Mouse (Mus musculus): ENCODE measurements around the gene Draxin. TPM values are rescaled to one million over a fixed set of nuclear protein-coding genes. Genes with fewer than 3 reads are reported as not detected.

Draxin gene
- polyA plus RNA-seq, 1 experiment from 2014 or later, result 12.7 TPM

DNA sequence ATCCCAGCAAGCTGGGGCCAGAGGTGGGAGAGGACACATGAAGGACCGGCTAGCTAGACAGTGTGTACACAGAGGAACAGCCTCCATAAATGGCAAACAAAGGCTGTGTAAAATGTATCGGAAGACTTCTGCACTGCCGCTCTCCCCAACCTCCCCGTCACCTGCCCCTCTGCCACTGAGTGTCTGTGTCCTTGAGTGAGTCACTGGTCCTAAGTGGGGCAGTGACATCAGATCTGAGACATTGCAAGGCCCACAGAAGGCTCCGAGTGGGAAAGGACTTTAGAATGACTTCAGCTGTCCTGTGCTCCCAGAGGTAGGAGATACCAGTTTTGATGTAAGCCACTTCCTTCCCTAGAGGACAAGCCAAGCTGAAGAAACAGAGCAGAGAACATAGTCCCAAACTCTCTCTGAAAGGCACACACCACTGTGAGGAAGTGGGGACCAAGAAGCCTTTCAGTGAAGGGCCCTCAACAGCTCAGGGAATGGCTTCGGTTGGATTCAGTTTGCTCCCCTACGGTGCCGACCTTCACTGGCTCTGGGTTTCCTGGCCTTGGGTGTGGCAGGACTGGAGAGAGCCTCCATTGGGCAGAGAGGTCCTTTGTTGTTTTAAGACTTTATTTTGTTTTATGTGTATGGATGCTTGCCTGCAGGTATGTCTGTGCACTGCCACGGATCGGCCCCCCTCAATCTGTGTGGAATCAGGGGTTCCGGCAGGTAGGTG lies 37.8 kb downstream of the Draxin start:
- H3K9me3 ChIP-seq (ENCODE audit: control insufficient read depth, low read length), result no peaks in the 10 kb centered on the region
- 92% methylated on average over 11 of the region's 11 CpGs for WGBS

DNA sequence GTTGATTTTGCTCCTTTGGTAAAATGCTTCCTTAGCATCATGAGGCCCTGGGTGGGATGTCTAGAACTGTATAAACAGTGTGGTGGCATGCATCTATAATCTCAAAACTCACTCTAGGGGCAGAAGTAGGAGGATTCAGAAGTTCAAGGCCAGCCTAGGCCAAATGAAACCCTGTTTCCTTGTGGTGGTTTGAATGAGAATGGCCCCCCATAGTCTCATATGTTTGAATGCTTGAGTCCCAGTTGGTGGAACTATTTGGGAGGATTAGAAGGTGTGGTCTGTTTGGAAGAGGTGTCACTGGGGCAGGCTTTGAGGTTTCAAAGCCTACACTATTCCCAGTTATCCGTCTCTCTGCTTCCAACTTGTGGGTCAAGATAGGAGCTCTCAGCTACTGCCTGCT lies 39.3 kb downstream of the Draxin start:
- Histone ChIP-seq H3K4me1 (ENCODE audit: control insufficient read depth, insufficient read depth, low read length) (peaks cover 10% of the 10 kb centered on the region), H3K9me3 (ENCODE audit: control insufficient read depth, low read length) (no peaks in the 10 kb centered on the region), H3K27me3 (ENCODE audit: control insufficient read depth, insufficient read depth, low read length) (no peaks in the 10 kb centered on the region), H3K27ac (ENCODE audit: low read depth, low read length) (no peak overlapping the region), H3K4me2 (no peak overlapping the region), H3K4me3 (ENCODE audit: low read depth, low read length) (no peak overlapping the region), H3K36me3 (ENCODE audit: control insufficient read depth, insufficient read depth, low read length) (no peaks in the 10 kb centered on the region), H3K9ac (ENCODE audit: low read length) (no peak overlapping the region)
- no peak for ATAC-seq (ENCODE audit: low FRiP score)
- 84% methylated on average over 1 of the region's 1 CpGs for WGBS
- DNase-seq (ENCODE audit: low spot score, missing footprints), result no peak

More for the DNA sequence above, 37.8 kb downstream of the Draxin start:
- Histone ChIP-seq H3K9ac (ENCODE audit: low read length) (no peak overlapping the region), H3K36me3 (ENCODE audit: control insufficient read depth, insufficient read depth, low read length) (no peaks in the 10 kb centered on the region), H3K27me3 (ENCODE audit: control insufficient read depth, insufficient read depth, low read length) (no peaks in the 10 kb centered on the region), H3K4me2 (no peak overlapping the region), H3K4me3 (ENCODE audit: low read depth, low read length) (no peak overlapping the region), H3K4me1 (ENCODE audit: control insufficient read depth, insufficient read depth, low read length) (peaks cover 4% of the 10 kb centered on the region; the same call in 1 of the 2 replicates), H3K27ac (ENCODE audit: low read depth, low read length) (no peak overlapping the region)
- DNase-seq (ENCODE audit: low spot score, missing footprints) (no peak), ATAC-seq (ENCODE audit: low FRiP score) (no peak)

DNA sequence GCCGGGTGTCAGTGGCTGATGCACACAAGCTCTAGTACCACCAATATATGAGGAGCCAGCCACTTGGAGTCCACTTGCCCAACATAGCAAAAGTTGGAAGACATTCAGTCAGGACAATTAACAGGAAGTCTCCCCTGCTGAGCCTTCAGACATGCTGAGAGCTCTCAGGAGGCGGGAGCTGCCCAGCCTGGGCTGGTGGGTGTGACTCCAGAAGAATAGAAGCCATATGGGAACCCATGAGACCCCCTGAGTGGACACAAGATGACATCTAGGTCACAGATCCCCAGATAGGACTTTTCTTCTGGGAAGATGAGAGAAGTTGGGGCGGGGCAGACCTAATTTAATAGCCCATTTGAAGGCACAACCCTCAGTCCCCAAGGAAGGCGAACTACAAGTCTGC lies 41.3 kb downstream of the Draxin start:
- no peak overlapping the region for H3K9ac ChIP-seq (ENCODE audit: low read length)
- ATAC-seq (ENCODE audit: low FRiP score) (no peak), DNase-seq (ENCODE audit: low spot score, missing footprints) (no peak)
- H3K9me3 ChIP-seq (ENCODE audit: control insufficient read depth, low read length), result no peaks in the 10 kb centered on the region
- no peak overlapping the region for H3K4me3 ChIP-seq (ENCODE audit: low read depth, low read length)
- no peak overlapping the region for H3K4me2 ChIP-seq
- no peaks in the 10 kb centered on the region for H3K27me3 ChIP-seq (ENCODE audit: control insufficient read depth, insufficient read depth, low read length)
- no peak overlapping the region for H3K27ac ChIP-seq (ENCODE audit: low read depth, low read length)
- H3K4me1 ChIP-seq (ENCODE audit: control insufficient read depth, insufficient read depth, low read length), result peaks cover 13% of the 10 kb centered on the region
- WGBS, result 66% methylated on average over 4 of the region's 4 CpGs
- no peaks in the 10 kb centered on the region for H3K36me3 ChIP-seq (ENCODE audit: control insufficient read depth, insufficient read depth, low read length)

DNA sequence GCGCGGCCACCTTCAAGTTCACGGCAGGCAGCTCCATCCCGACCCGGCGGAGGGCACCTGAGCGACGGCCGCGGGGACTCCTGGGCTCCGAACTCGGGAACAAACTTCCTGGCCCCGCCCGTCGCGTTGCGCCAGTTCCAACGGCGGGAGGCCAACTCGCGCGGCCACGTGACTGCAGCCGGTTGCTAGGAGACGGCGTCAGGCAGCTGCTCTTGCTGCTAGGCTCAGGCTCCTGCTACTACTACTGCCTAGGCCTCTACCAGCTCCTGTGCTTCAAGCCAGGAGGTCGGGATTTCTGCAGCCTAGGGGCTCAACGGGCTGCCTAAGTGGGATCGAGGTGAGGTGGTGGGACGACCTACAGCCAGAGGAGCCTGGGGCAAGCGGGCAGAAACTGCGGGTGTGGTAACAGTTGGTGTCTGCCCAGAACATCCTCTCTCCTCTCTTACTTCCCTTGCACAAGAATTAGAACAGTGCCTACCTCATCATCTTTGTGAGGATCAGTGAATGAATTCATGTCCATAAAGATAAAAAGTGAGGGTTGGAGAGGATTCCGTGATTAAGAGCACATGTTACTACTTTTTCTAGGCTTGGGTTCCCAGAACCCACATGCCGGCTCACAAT lies 42.5 kb downstream of the Draxin start, which contains the start of gene Agtrap:
Gene Agtrap, minus strand, starts transcription at position 125 of the 621 bp plus-strand sequence.
- DNase-seq (ENCODE audit: low spot score, missing footprints), result peak; percentile 97
- 4% methylated on average over 33 of the region's 34 CpGs for WGBS
- peak within 1 kb of the TSS; percentile 53 for H3K27ac ChIP-seq (ENCODE audit: low read depth, low read length)
- no peaks in the 10 kb centered on the region for H3K36me3 ChIP-seq (ENCODE audit: control insufficient read depth, insufficient read depth, low read length)
- H3K4me1 ChIP-seq (ENCODE audit: control insufficient read depth, insufficient read depth, low read length), result peaks cover 16% of the 10 kb centered on the region
- no peaks in the 10 kb centered on the region for H3K9me3 ChIP-seq (ENCODE audit: control insufficient read depth, low read length)
- H3K9ac ChIP-seq (ENCODE audit: low read length), result peak within 1 kb of the TSS; percentile 81
- peak within 1 kb of the TSS; percentile 80 for H3K4me2 ChIP-seq
- no peaks in the 10 kb centered on the region for H3K27me3 ChIP-seq (ENCODE audit: control insufficient read depth, insufficient read depth, low read length)
- peak within 1 kb of the TSS; percentile 70 for H3K4me3 ChIP-seq (ENCODE audit: low read depth, low read length)
- peak; percentile 91 for ATAC-seq (ENCODE audit: low FRiP score)

DNA sequence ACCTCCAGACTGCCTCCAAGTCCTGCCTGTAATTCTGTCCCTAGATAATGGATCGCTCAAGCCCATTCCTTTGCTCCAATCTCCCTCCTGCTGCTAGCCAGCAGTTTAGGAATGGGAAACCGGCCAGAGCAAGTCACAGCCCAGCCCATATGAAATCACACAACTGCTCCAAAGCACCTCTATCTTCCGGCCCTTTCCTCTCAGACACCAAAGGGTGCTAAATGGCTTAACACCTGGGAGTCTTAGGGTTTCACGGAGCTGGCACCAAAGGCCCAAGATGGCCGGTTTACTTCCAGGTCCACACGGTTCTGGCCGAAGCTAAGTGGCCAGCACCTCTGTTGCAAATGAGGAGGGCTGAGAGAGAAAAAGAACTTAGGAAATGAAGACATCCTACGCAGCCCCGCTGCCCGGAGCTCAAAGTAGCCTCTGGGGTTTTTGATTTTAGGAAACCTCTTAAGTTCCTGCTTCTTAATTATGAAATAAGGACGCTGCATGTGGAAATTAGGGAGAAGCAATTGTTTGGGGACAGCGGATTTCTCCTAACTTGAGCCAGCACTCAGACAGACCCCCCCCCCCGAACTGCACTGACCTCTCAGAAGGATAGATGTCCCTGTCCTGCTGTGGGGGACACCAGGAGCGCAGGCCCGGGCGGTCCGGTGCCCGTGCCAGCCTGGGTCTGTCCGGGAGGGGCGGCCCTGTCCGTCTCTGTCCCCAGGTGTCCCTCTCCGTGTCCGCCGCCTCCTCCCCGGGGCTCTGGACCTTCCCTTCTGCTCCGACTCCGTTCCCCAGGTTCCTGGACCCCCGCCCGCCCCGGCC lies 43.2 kb downstream of the Draxin start:
- H3K27me3 ChIP-seq (ENCODE audit: control insufficient read depth, insufficient read depth, low read length), result no peaks in the 10 kb centered on the region
- peak overlapping the region; percentile 80 for H3K4me2 ChIP-seq
- H3K9ac ChIP-seq (ENCODE audit: low read length), result peak overlapping the region; percentile 81
- no peaks in the 10 kb centered on the region for H3K36me3 ChIP-seq (ENCODE audit: control insufficient read depth, insufficient read depth, low read length)
- no peaks in the 10 kb centered on the region for H3K9me3 ChIP-seq (ENCODE audit: control insufficient read depth, low read length)
- H3K4me3 ChIP-seq (ENCODE audit: low read depth, low read length), result peak overlapping the region; percentile 70
- peak; percentile 90 for DNase-seq (ENCODE audit: low spot score, missing footprints)
- H3K4me1 ChIP-seq (ENCODE audit: control insufficient read depth, insufficient read depth, low read length), result peaks cover 16% of the 10 kb centered on the region
- no peak overlapping the region for H3K27ac ChIP-seq (ENCODE audit: low read depth, low read length)
- peak; percentile 77 for ATAC-seq (ENCODE audit: low FRiP score)
- WGBS, result 2% methylated on average over 30 of the region's 30 CpGs

DNA sequence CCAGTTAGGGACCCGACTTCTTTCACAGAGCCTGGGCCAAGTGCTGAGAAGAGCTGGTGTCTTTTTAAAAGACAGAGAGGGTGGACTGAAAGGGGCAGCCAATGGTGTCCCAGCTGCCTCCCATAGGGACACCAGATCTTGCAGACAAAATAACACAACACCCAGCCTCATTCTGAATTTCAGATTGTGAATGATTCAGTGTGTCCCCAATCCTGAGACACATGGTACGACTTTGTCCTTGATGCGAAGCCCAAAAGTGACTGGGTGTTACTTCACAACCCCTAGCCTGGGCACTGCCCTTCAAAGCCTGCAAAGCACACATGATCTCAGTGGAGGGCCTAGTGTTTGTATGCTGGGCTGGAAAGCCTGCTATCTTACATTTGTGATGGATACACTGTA lies 44.6 kb downstream of the Draxin start:
- Histone ChIP-seq H3K4me1 (ENCODE audit: control insufficient read depth, insufficient read depth, low read length) (peaks cover 16% of the 10 kb centered on the region), H3K27ac (ENCODE audit: low read depth, low read length) (no peak overlapping the region), H3K4me3 (ENCODE audit: low read depth, low read length) (no peak overlapping the region), H3K36me3 (ENCODE audit: control insufficient read depth, insufficient read depth, low read length) (no peaks in the 10 kb centered on the region), H3K9me3 (ENCODE audit: control insufficient read depth, low read length) (no peaks in the 10 kb centered on the region), H3K4me2 (no peak overlapping the region), H3K27me3 (ENCODE audit: control insufficient read depth, insufficient read depth, low read length) (no peaks in the 10 kb centered on the region), H3K9ac (ENCODE audit: low read length) (no peak overlapping the region)
- ATAC-seq (ENCODE audit: low FRiP score), result no peak
- WGBS, result 76% methylated on average over 3 of the region's 3 CpGs
- no peak for DNase-seq (ENCODE audit: low spot score, missing footprints)

DNA sequence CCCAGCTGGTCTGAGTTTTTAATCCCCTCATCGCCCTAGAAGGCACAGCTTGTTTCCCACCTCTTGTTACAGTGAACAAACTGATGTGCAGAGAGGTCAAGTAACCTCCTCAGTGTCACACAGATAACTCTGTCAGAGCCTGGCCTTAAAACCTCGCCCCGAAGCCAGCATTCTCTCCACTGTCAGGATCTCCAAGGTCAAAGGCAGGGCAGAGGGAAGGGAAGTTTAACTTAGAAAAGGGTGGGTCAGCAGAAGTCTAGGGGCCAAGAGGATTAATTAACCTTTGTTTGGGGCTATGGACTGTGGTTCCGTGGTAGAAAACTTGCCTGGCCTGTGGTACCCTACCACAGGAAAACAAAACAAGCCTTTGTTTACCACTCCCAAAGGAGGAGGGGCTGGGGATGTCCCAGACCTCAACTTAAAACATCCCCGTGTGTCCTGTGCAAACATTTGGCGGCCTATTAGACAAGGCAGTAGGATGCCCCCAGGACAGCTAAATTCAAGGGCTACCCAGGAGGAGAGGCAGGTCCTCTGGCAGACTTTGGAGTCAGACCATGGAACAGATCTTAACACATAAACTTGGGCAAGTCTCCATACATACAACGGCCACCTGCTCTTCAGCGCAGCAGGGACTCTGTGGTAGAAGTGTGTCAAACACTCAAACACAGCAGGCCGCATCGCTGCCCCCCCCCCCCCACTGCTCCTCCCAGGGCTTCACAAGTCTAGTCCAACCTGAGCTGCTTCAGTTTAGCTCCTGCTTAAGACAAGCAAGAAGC lies 45.2 kb downstream of the Draxin start:
- H3K4me1 ChIP-seq (ENCODE audit: control insufficient read depth, insufficient read depth, low read length), result peaks cover 16% of the 10 kb centered on the region
- 39% methylated on average over 10 of the region's 10 CpGs for WGBS
- no peaks in the 10 kb centered on the region for H3K27me3 ChIP-seq (ENCODE audit: control insufficient read depth, insufficient read depth, low read length)
- no peaks in the 10 kb centered on the region for H3K9me3 ChIP-seq (ENCODE audit: control insufficient read depth, low read length)
- no peak overlapping the region for H3K9ac ChIP-seq (ENCODE audit: low read length)
- no peak overlapping the region for H3K4me3 ChIP-seq (ENCODE audit: low read depth, low read length)
- H3K27ac ChIP-seq (ENCODE audit: low read depth, low read length), result no peak overlapping the region
- H3K4me2 ChIP-seq, result no peak overlapping the region
- DNase-seq (ENCODE audit: low spot score, missing footprints), result no peak
- no peak for ATAC-seq (ENCODE audit: low FRiP score)
- no peaks in the 10 kb centered on the region for H3K36me3 ChIP-seq (ENCODE audit: control insufficient read depth, insufficient read depth, low read length)

DNA sequence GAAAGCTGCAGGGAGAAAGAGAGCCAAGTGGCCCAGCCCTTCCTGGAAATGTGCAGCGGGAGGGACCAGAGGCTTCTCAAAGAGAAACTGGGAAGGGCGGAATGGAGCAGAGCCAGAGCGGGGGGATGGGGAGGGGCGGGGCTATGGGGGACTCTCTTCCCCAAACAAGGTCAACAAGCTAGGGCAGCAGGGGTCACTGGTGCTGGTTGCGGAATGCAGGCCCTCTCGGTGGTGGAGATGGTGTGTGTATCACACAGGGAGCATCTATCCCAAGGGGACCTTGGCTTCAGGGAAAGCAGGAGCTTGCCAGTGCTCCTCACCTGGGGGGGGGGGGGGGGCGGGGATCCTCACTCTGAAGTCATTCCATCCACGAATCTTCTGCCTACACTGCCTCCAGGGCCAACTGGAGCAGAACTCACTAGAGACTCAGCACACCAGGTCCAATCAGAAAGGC lies 46.2 kb downstream of the Draxin start:
- Histone ChIP-seq H3K27ac (ENCODE audit: low read depth, low read length) (no peak overlapping the region), H3K9me3 (ENCODE audit: control insufficient read depth, low read length) (no peaks in the 10 kb centered on the region), H3K4me2 (no peak overlapping the region), H3K36me3 (ENCODE audit: control insufficient read depth, insufficient read depth, low read length) (no peaks in the 10 kb centered on the region), H3K4me1 (ENCODE audit: control insufficient read depth, insufficient read depth, low read length) (peaks cover 16% of the 10 kb centered on the region), H3K27me3 (ENCODE audit: control insufficient read depth, insufficient read depth, low read length) (no peaks in the 10 kb centered on the region), H3K4me3 (ENCODE audit: low read depth, low read length) (no peak overlapping the region), H3K9ac (ENCODE audit: low read length) (no peak overlapping the region)
- 3% methylated on average over 8 of the region's 8 CpGs for WGBS
- ATAC-seq (ENCODE audit: low FRiP score) (no peak), DNase-seq (ENCODE audit: low spot score, missing footprints) (no peak)
